Mouse (Mus musculus): ENCODE measurements at regions not wholly inside any gene's neighbourhood (a gene's known extent, or its start where the extent isn't known, plus 50 kb on each side); places are given as distances from the start of the nearest gene placed in this dataset.

DNA sequence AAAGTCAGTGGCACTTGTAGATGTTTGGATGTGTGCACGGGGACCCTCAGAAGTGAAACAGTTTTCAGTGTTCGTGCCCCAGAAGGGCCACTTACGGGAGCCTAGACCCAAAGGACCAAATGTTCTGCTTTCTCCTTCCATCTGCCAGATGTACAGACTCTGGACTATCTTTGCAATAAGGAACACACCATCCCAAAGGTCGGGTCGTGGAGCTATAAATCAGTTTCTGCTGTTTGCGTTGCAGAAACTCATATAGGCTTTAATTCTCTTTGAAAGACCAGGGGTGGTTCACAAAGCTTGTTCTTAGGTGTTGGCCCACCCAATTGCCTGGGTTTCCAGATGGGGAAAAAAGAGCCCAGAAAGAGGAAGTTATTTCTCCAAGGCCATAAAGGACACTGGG, 206.3 kb upstream of the Cdh5 start:
- Histone ChIP-seq H3K4me2 (ENCODE audit: low read depth, low read length) (no peak overlapping the region), H3K4me3 (ENCODE audit: low read length) (no peak overlapping the region), H3K9ac (replicated peaks; ENCODE audit: low read length) (no peak overlapping the region), H3K4me1 (ENCODE audit: insufficient read depth, low read length) (no peaks in the 10 kb centered on the region), H3K36me3 (ENCODE audit: insufficient read depth, low read length) (no peaks in the 10 kb centered on the region), H3K27me3 (ENCODE audit: insufficient read depth, low read length) (no peaks in the 10 kb centered on the region), H3K27ac (no peak overlapping the region), H3K9me3 (ENCODE audit: low read length) (no peaks in the 10 kb centered on the region)
- ATAC-seq (no peak), DNase-seq (ENCODE audit: low spot score) (no peak)
- TF ChIP-seq CTCF (IDR thresholded peaks at IDR 0.05; ENCODE audit: low read depth): no peak
- WGBS: 88% methylated on average over 6 of the region's 6 CpGs

DNA sequence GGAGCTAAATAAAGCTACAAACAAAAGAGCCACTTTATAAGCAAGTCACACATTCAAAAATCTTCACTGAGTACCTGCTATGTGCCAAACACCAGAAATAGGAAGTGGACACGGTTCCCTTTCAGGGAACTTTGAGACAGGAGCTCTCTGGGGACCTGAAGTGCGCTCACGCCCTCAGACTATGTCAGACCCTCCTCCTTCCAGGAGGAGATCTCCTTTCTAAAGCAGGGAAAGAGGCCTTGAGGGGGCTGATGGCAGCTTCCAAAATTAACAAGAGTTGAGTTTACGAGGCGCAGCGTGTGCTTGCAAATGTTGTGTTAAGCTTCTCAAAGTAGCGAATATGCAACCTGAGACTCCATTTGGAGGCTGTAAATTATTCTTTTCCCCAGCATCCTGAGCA, 204.0 kb upstream of the Cdh5 start:
- no peak for ATAC-seq
- Histone ChIP-seq H3K4me2 (ENCODE audit: low read depth, low read length) (no peak overlapping the region), H3K4me1 (ENCODE audit: insufficient read depth, low read length) (no peaks in the 10 kb centered on the region), H3K9me3 (ENCODE audit: low read length) (no peaks in the 10 kb centered on the region), H3K9ac (replicated peaks; ENCODE audit: low read length) (no peak overlapping the region), H3K36me3 (ENCODE audit: insufficient read depth, low read length) (no peaks in the 10 kb centered on the region), H3K4me3 (ENCODE audit: low read length) (no peak overlapping the region), H3K27me3 (ENCODE audit: insufficient read depth, low read length) (no peaks in the 10 kb centered on the region), H3K27ac (no peak overlapping the region)
- no peak for DNase-seq (ENCODE audit: low spot score)
- 84% methylated on average over 7 of the region's 7 CpGs for WGBS
- TF ChIP-seq CTCF (IDR thresholded peaks at IDR 0.05; ENCODE audit: low read depth): no peak

DNA sequence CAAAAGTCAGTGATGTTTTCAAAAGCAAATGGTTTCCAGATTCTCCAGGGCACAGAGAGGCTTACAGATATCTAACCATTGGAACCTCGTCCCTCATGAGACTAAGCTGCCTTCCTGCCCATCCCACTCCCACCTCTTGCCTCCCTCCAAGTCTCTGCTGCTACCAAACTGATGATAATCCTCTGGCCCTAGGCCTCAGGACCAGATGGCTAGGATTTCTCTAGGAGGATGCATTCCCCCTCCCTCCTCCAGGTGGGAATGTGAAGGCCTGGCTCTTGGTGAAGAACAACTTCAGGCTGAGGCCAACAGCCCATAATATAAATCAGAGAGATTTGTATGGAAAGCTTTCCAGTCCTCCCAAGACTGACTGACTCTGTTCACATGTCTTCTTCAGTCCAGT, 198.9 kb upstream of the Cdh5 start:
- Histone ChIP-seq H3K27ac (no peak overlapping the region), H3K4me2 (ENCODE audit: low read depth, low read length) (no peak overlapping the region), H3K9me3 (ENCODE audit: low read length) (no peaks in the 10 kb centered on the region), H3K9ac (replicated peaks; ENCODE audit: low read length) (no peak overlapping the region), H3K4me1 (ENCODE audit: insufficient read depth, low read length) (no peaks in the 10 kb centered on the region), H3K27me3 (ENCODE audit: insufficient read depth, low read length) (no peaks in the 10 kb centered on the region), H3K36me3 (ENCODE audit: insufficient read depth, low read length) (no peaks in the 10 kb centered on the region), H3K4me3 (ENCODE audit: low read length) (no peak overlapping the region)
- ATAC-seq (no peak), DNase-seq (ENCODE audit: low spot score) (peak; percentile 11)
- WGBS: 56% methylated on average over 1 of the region's 1 CpGs
- no peak for TF ChIP-seq CTCF (IDR thresholded peaks at IDR 0.05; ENCODE audit: low read depth)

DNA sequence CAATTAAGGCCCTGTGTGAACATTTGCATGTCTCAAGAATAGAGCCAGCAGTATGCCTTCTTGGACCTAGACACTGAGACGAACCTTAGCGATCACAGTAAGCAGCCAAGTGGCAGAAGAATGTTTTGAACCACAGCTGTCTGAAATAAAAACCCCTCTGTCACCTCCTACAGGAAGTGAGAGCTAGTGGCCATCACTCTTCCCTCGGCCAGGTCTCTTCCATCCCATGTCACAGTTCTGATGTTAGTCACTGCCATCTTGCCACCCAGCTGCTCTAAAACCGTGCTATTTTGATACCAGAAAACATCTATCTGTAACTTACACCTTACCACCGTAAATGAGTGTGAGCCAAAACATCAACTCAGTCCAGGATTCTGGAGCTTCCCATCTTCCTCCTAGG, 197.8 kb upstream of the Cdh5 start:
- no peak overlapping the region for H3K4me2 ChIP-seq (ENCODE audit: low read depth, low read length)
- ATAC-seq (no peak), DNase-seq (ENCODE audit: low spot score) (no peak)
- no peak overlapping the region for H3K27ac ChIP-seq
- no peaks in the 10 kb centered on the region for H3K36me3 ChIP-seq (ENCODE audit: insufficient read depth, low read length)
- H3K9me3 ChIP-seq (ENCODE audit: low read length): no peaks in the 10 kb centered on the region
- H3K4me1 ChIP-seq (ENCODE audit: insufficient read depth, low read length): no peaks in the 10 kb centered on the region
- 91% methylated on average over 5 of the region's 5 CpGs for WGBS
- no peaks in the 10 kb centered on the region for H3K27me3 ChIP-seq (ENCODE audit: insufficient read depth, low read length)
- H3K4me3 ChIP-seq (ENCODE audit: low read length): no peak overlapping the region
- no peak overlapping the region for H3K9ac ChIP-seq (replicated peaks; ENCODE audit: low read length)
- no peak for TF ChIP-seq CTCF (IDR thresholded peaks at IDR 0.05; ENCODE audit: low read depth)

DNA sequence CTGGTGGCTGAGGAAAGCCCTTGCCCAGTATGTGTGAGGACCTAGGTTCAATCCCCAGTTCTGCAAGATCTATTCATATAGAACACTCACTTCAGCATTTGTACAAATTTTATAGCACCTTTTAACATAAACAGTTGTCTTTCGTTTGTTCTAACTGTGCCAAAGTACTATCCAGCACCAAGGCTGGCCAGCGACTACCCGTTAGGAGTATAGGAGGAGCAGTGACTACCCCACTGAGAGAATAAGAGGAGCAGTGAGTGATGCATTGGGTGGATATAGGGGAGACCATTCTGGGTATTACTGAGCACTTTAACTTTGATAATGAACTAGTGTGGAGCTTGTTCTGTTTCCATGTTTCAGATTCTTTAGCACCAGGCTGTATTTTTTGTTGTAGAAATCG, 193.8 kb upstream of the Cdh5 start:
- no peaks in the 10 kb centered on the region for H3K4me1 ChIP-seq (ENCODE audit: insufficient read depth, low read length)
- H3K27me3 ChIP-seq (ENCODE audit: insufficient read depth, low read length): no peaks in the 10 kb centered on the region
- no peak for TF ChIP-seq CTCF (IDR thresholded peaks at IDR 0.05; ENCODE audit: low read depth)
- no peak overlapping the region for H3K27ac ChIP-seq
- no peak overlapping the region for H3K4me3 ChIP-seq (ENCODE audit: low read length)
- DNase-seq (ENCODE audit: low spot score): no peak
- no peaks in the 10 kb centered on the region for H3K9me3 ChIP-seq (ENCODE audit: low read length)
- no peak overlapping the region for H3K4me2 ChIP-seq (ENCODE audit: low read depth, low read length)
- H3K9ac ChIP-seq (replicated peaks; ENCODE audit: low read length): no peak overlapping the region
- ATAC-seq: no peak
- H3K36me3 ChIP-seq (ENCODE audit: insufficient read depth, low read length): no peaks in the 10 kb centered on the region
- 79% methylated on average over 4 of the region's 4 CpGs for WGBS

DNA sequence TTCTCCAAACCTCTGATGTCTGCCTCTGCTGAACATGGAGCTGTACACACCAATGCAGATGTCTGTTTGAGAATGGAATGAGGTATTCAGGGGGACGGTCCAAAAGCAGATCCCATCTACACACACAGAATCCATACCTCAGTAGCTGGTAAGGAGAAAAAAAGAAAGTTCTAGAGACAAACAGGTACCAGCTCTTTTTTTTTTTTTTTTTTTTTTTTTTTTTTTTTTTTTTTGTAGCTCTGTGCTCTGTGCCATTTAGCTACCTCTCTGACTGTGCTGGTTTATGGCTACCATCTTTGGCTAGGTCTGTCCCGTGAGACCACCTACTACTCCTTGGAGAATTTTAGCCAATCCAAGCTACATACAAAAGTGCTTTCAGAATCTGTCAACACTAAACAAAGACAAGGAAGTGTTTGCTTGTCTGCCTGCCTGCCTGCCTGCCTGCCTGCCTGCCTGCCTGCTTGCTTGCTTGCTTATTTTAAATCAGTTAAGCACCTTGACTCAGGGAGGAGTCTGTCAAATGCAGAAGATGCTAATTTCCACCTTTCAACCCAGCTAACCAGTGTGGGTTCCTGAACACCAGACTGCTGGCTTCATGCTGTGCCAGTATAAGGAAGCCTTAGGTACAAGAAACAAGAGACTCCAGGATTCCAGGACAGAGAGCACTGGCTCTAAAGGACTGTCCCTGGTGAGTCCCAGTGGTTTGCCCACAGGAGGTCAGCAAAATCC, 190.0 kb upstream of the Cdh5 start:
- Histone ChIP-seq H3K9ac (replicated peaks; ENCODE audit: low read length) (no peak overlapping the region), H3K4me1 (ENCODE audit: insufficient read depth, low read length) (no peaks in the 10 kb centered on the region), H3K27ac (no peak overlapping the region), H3K4me2 (ENCODE audit: low read depth, low read length) (no peak overlapping the region), H3K27me3 (ENCODE audit: insufficient read depth, low read length) (no peaks in the 10 kb centered on the region), H3K4me3 (ENCODE audit: low read length) (no peak overlapping the region), H3K36me3 (ENCODE audit: insufficient read depth, low read length) (no peaks in the 10 kb centered on the region), H3K9me3 (ENCODE audit: low read length) (no peaks in the 10 kb centered on the region)
- no peak for TF ChIP-seq CTCF (IDR thresholded peaks at IDR 0.05; ENCODE audit: low read depth)
- DNase-seq (ENCODE audit: low spot score) (no peak), ATAC-seq (no peak)
- 60% methylated on average over 2 of the region's 2 CpGs for WGBS

DNA sequence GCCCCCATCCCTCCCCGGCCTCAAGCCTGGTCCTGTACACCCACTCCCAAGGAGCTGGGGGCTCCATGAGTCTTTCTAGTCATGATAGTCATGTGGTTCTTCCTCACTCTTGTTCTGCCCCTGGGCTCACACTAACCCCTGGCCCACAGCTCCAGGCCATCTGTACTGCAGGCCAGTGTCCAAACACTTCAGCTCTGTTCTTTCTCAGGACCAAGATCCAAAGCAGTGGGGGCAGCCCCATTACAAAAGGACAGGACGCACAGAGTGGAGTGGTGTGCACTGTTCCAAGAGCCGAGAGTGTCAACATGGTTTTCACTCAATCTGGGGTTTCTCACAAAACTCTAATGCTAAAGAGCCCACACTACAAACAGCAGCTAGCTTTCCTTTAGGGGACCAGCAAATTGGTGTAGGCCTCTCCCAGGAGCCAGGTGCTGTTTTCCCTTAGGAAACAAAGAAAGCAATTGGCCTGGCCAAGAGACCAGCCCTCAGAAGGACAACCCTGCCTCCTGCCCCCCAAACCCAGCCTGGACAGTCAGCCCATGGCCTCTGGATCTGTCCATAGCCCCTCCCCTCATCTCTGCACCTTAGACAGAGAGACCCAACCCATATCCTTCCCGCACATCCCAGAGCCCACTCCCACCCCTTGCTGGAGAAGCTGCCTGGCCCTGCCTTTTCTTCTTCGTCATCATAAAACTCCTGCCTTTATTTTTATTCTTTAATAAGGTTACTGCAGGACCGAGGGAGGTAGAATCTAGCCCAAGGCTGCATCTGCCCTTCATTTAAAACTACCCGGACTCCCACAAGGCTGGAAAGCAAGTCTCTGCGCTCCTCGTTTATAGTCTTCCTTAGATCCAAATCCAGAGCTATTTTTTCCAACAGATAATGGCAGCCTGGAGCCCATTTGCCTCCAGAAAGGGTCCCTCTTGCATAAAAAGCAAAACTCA, 188.2 kb upstream of the Cdh5 start:
- no peaks in the 10 kb centered on the region for H3K9me3 ChIP-seq (ENCODE audit: low read length)
- no peak overlapping the region for H3K4me2 ChIP-seq (ENCODE audit: low read depth, low read length)
- DNase-seq (ENCODE audit: low spot score) (no peak), ATAC-seq (no peak)
- no peak overlapping the region for H3K9ac ChIP-seq (replicated peaks; ENCODE audit: low read length)
- H3K36me3 ChIP-seq (ENCODE audit: insufficient read depth, low read length): no peaks in the 10 kb centered on the region
- 77% methylated on average over 9 of the region's 9 CpGs for WGBS
- no peaks in the 10 kb centered on the region for H3K27me3 ChIP-seq (ENCODE audit: insufficient read depth, low read length)
- TF ChIP-seq CTCF (IDR thresholded peaks at IDR 0.05; ENCODE audit: low read depth): no peak
- H3K4me1 ChIP-seq (ENCODE audit: insufficient read depth, low read length): no peaks in the 10 kb centered on the region
- H3K4me3 ChIP-seq (ENCODE audit: low read length): no peak overlapping the region
- H3K27ac ChIP-seq: no peak overlapping the region

All from hindbrain, postnatal 0 days (tissue).